Mouse (Mus musculus): Measurements from ENCODE around the gene Adgrl2. TPM values are rescaled to one million over a fixed set of nuclear protein-coding genes. Genes with fewer than 3 reads are reported as not detected.

The Adgrl2 gene
- total RNA-seq (2021), result 10 to 100 TPM; 26.4 to 30.5 TPM
- long read RNA-seq, experiment 1, partial matches to known transcripts, result 1 of 4 reads
- long read RNA-seq, experiment 1, other reads (novel, unspliced or antisense), result 3 of 4 reads
- long read RNA-seq, experiment 2, partial matches to known transcripts, result 0 of 12 reads
- long read RNA-seq, experiment 2, other reads (novel, unspliced or antisense), result 12 of 12 reads

DNA sequence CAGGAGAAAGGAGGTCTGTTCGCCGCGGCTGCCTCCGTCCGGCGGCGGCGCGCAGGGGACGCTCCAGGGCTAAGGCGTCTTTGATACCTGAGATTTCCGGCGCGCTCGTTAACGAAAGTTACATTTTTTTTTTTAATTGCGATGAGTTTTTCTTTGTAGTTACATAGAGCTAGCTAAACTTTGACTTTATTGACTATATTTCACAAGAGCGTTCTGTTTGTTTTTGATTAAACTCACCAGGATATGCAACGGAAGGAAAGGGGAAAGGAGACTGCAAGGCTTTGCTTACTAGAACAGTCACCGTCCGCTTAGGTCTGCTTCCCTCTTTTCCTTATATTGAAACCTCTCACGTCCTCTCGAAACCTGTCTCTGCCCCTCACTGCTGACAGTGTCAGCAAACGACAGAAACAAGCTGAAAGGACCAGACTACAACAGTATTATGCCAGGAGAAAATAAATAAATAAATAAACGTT is at the start of gene Adgrl2:
Adgrl2 (minus strand) TSS at position 25 of the 473 bp plus-strand sequence.
- intact Hi-C loops (cut with DNase I; ENCODE audit: low total_unique reads), result no loop called here
- no peak for DNase-seq

DNA sequence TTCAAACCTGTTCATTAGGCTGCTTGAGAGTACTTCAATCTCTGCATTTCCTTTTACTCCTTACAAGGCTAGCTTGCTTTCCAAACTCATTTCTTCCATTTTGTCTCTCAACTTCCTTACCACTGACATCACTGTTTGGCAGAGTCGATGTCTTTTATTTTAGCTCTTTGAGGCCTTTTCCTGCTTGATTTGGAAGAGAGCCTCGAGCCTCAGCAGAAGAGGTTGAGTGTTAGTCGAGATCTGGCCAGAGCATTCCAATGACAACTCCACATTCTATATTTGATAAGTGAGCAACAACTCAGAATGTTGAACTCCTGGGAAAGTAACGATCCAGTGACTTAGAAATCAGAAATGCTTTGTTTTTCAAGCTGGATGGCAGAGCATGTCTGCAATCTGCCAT is 48.4 kb upstream of the Adgrl2 start:
- DNase-seq, result no peak
- intact Hi-C loops (cut with DNase I; ENCODE audit: low total_unique reads), result no loop called here

DNA sequence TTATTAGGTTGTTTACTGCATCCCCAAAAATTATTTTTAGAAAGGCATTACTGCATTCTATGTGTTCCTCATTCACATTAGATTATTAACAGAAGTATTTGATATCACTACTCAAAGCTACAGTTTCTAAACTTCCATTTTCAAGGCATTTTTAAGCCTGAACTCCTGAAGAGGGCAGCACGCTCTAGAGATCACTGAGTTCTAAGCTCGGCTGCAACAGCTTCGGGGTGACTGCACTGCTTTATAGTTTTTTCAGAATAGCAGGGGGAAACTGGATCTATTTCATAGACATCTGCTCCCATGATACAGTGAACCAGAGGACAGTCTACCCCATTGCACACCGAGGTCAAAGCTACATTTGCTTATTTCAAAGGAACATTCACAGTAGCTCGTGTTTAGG is 29.6 kb upstream of the Adgrl2 start:
- DNase-seq, result no peak
- intact Hi-C loops (cut with DNase I; ENCODE audit: low total_unique reads), result no loop called here

DNA sequence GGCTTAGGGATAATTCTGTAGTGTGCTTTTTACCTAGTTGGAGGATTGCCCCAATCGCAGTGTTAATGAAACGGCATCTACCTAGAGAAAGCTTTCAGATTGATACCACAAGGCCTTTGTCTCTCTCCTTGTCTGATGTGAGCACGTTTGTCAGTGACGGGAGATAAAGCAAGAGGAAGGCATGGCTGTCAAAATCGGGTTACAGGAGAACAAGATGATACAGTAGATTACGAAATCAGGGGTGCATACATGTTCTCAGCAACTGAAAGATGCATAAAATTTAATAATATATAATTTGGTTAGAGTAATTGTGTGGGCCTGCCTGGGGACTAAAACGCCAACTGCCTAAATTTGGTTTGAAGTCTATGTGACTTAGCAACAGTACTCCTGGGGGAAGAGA is 19.0 kb upstream of the Adgrl2 start:
- intact Hi-C loops (cut with DNase I; ENCODE audit: low total_unique reads), result no loop called here
- DNase-seq, result no peak

DNA sequence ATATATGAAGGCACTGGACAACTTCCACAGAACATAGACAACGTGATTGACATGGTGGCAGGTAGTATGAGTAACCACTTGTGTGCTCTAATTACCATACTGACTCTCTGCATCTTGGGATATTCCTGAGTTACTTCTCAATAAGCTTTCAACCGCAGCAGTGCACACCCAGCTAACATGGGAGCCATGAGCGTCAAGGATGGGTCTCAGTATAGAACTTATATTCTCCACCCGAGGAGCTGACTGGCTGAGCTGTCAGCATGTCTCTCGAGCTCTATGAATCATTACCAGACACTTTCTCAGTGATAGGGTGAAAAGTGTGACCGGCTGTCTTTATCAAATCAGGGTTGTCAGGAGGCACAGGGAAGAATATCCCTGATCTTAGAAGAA is 18.3 kb upstream of the Adgrl2 start:
- DNase-seq, result no peak
- intact Hi-C loops (cut with DNase I; ENCODE audit: low total_unique reads), result no loop called here

DNA sequence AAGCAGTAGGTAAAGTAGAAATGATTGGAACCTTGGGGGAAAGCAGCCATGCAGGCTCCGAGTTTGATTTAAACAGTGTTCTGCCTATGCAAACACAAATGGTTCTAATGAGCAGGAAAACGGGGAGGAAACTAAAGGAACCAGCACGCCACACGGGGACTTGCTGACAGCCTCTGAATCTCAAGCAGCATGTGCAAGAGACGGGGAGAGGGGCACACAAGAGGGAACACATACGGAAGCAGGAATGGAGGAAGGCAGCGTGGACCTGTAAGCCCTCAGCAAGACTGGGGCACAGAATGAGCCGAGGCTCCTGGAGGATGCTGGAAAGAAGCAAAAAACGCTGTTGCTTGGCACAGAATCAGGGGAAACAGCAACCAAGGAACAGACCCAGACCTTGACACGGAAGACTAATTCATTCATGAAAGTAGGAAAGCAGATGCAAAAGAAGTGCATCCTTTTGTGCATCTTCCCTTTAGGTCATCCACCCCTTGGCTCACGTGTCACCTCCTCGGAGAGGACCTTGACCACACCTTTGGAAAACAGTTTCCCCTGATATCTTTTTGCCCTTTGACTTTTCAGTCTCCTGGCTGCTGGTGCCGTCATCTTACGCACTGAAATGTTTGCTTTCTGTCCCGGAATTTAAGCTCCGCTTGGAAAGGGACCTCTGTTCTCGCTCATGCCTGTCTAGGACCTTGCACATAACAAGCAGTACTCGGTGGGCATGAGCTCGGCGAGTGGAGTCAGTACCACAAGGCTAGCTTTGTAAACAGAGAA is 17.7 kb upstream of the Adgrl2 start:
- intact Hi-C loops (cut with DNase I; ENCODE audit: low total_unique reads), result no loop called here
- DNase-seq, result no peak

DNA sequence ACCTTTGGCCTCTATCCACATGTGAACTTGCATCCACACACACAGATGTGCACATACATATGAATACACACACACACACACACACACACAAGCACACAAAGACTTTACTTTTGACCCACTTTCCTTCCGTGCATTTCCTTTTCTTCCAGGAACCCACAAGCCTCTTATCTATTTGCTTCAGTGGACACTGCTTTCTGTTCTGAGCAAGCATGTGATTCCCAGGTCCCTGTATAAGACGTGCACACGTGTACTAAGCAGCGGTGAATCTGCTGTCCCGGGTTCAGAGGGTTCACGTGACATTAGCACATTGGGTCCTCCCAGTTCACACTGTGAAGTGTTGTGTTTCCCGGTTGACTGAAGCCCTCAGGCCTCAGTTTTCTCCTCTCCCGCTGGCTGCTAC is 11.0 kb upstream of the Adgrl2 start:
- intact Hi-C loops (cut with DNase I; ENCODE audit: low total_unique reads), result no loop called here
- no peak for DNase-seq

DNA sequence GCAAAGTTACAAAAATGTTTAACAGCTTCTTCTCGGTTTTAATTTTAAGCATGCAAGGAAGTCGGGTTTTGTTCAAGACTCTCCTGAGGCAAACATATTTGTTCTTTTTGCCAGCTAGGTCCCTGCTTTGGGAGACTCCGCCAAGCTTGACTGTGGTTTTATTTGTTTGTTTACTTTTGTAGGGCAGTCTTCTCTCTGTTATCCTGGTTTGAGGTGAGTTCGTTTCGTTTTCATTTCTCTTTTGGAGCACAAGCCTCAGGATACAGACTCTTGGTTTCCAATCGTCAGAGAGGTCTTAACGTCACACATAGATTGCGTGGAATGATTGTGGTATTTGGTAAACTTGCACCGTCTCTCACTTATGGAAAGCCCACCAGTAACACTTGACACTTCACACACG is 8.3 kb upstream of the Adgrl2 start:
- intact Hi-C loops (cut with DNase I; ENCODE audit: low total_unique reads), result no loop called here
- no peak for DNase-seq

DNA sequence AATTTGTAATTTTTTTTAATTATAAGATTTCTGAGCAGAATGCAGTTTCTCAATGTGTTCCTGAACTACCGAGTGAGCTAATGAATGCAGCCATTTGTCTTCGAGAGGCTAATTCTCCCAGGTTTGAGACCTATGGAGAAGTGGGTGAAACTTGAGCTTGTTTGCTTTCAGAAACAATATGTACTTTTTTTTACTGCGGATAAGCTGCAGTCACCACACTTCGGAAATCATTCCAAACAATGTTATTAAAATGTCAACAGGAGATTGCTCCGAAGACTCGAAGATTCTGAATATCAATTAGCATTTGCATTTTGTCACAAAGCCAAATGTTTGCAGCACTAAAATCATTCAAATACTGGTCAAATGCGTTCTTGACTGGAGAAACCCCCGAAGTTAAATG is 701 bp upstream of the Adgrl2 start:
- DNase-seq, result no peak
- intact Hi-C loops (cut with DNase I; ENCODE audit: low total_unique reads), result no loop called here

DNA sequence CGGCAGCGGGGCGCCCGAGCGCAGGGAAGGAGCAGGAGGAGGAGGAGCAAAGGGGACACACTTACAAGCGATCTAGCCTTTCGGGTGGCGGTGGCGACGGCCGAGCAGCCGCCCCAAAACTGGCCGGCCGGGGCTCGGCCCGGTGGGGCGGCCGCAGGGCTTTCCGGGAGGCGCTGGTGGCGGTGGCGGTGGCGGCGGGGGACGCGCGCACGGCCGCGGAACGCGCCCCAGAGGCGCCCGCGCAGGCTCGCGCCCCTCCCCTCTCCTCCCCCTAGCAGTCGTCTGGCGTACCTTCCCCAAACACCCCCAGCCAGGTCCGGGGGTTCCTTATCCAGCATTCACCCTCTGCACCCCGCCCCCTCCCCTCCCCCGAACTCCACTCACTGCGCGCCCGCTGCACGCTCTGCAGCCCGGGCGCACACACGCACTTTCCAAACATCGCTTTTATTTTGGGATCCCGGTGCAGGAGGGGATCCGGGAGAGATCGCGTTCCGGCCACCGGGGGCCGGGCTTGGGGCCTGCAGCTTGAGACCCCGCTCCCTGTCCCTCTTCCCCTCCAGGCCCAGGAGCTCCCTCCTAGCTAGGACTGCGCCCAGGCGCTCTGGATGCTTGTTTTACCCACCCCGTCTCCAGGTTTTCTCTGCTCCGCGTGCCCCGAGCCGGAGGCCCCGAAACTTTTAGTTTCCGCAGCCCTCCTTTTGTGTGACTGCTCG is 381 bp downstream of the Adgrl2 start:
- intact Hi-C loops (cut with DNase I; ENCODE audit: low total_unique reads), result no loop called here
- peak; percentile 59 for DNase-seq

DNA sequence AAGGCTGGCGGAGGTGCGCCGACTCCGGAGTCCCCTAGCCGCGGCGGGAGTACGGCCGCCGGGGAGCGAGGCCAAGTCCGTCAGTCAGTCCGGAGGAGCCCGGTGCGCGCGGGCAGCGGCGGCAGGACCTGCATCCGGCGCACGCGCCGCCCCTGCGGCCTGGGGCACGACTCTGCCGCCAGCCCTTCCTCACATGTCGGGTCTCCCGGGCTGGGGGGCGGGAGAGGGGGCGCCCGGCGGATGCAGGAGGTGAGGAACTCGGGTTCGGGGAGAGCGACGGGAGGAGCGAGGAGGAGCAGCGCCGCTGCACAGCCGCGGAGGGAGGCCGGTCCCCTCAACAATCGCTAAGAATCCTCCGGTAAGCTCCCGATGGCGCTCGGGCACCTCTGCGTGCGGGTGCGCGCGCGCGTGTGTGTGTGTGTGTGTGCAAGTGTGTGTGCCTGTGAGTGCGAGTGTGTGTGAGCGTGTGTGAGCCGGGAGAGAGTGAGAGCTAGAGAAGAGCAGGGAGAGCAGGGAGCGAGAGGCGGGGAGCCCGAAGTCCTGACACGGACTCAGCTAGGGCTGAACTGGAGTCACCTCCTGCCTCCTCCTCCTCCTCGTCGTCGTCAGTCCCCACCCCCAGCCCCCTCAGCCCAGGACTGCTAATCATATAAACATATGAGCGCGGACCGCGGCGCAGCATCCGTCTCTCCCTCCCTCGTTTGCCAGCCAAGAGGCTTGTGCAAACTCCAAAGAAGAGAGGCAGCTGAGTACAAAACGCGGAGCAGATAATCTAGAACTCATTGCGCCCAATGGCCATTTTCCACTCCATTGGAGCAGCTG is 1.1 kb downstream of the Adgrl2 start:
- intact Hi-C loops (cut with DNase I; ENCODE audit: low total_unique reads), result no loop called here
- peak; percentile 88 for DNase-seq

DNA sequence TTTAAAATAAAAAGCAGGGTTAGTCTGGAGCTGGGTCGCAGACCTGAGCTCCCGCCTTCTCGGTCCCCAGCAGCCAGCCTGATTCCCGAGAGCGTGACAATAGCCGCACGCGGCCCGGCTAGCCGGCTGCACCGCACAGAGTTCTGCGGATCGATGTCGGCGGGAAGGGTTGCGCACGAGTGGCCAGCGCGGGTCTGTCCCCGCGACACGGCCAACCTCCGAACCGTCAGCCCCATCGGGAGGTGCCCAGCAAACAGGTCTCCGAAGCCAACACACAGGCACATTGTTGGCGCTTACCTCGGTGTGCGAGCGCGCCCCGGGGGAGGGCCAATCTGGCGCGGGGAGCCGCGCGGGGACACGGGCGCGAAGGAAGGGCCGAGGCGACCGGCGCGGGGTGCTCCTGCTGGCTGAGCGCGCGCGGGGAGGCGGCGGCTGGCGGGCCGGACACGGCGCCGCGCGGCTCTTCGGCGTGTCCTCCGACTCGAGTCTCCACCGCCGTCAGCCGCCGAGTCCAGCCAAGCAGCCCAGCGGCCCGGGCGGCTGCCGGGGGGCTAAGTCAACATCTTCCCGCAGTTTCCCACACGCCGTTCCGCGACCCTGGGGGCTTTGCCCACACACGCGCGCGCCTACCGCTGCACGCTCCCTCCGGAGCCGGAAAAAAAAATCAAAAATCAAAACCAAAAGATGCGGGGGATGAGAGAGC is 1.9 kb downstream of the Adgrl2 start:
- intact Hi-C loops (cut with DNase I; ENCODE audit: low total_unique reads), result no loop called here
- peak; percentile 44 for DNase-seq

DNA sequence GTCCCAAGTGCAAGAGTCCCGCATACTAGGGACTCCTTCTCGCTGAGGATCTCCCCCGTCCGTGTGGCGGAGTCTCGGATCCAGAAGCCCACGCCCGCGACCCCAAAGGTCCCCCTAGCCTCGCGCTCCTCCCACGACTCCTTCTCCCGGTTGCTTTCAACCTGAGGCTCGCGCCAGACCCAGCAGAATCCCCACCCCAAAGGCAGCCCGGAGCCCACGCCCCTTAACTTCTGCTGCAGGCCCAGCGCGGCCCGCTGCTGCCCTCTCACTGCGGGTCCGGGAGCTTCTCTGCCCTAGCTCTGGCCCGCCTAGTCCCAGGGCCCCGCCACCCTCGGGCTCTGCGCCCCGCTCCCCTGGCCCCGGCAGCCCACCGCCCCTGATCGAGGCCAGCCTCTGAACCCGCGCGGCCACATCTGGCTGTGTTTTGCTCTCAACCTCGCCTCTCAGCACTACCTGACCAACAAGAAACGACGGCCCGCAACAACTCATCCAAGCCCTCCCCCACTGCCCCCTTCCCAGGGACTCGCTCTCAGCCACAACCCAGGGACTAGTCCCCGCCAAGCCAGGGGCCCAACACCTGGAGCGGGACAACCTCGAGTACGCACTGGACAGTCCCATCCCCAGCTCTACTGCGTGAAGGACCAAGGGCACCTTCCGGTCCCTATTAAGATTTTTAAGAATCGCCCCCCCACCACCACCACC is 2.6 kb downstream of the Adgrl2 start:
- intact Hi-C loops (cut with DNase I; ENCODE audit: low total_unique reads), result no loop called here
- DNase-seq, result peak; percentile 86

DNA sequence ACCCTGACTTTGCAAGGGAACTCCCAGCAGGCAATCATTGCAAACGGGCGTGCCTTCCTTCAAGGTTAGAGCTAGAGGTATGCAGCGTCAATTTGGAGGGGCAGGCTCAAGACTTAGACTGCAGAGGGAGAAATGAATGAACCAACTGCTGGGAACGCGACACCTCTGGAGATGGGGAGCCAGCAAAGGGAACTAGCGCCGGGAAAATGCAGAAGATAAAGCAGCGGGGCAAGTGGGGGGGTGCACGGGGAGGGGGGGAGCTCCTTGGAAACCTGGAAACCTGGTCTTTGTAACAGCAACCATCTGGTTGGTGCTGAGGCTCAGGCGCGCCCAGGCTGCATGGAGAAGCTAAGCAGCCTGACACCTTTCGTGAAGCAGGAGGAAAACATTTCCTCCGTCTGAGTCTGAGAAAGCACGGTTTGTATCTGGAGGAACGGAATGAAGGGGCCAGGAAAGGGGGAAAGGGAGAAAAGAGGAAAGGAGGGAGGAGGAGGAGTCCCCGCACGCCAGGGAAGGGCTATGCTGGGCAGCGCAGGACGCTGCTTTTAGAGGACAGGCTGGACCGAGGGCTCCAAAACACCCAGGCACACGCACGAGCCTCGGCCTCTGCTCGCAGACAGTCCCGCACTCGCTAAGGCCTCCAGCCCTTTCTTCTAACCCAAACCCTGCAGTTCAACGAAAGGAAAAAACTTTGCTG is 3.3 kb downstream of the Adgrl2 start:
- intact Hi-C loops (cut with DNase I; ENCODE audit: low total_unique reads), result no loop called here
- DNase-seq, result no peak

DNA sequence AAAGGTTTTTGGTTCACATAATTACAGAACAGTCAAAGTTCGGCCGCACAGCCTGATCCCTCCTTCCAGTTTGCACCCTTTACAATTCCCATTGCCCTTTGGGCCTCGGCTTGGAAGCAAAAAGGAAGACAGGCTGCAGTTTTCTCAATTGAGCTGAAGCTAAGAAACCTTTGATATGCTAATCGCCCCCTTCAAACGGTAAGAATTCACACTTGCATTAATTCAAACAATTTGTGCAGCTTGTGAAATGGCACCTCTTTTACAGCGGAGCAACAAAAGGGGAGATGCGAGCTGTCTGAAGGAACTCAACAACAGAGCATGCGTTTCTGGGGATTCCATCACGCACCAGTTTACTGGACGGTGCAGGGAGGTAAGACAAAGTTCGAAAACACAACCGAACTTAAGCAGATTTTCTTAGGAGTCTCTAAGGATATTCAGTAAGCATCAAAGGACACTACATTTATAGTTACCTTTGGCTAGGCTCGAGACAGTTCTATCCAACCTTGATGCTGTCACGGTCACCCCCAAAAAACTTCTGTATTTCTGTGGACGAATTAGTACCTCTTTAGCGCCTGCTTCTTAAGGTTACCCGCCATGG is 4.0 kb downstream of the Adgrl2 start:
- intact Hi-C loops (cut with DNase I; ENCODE audit: low total_unique reads), result no loop called here
- DNase-seq, result no peak

DNA sequence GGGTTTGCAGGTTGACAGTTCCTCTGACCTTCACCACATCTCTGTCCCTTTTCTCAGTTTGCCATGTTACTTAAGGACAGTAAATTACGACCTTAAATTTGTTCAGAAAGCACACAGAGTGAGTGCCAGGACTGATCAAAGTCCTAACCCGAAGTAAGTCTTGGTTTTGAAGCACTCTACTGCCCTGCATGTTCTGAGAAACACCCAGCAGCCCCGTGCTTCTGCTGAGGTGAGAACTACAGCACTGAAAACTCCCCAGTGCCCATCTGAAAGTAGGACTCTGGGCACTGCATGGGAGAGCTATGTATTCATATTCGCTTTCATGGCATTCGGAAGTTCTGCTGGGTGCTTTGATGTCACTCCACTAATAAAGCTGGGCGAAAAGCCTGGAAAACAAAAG is 6.0 kb downstream of the Adgrl2 start:
- intact Hi-C loops (cut with DNase I; ENCODE audit: low total_unique reads), result no loop called here
- no peak for DNase-seq

DNA sequence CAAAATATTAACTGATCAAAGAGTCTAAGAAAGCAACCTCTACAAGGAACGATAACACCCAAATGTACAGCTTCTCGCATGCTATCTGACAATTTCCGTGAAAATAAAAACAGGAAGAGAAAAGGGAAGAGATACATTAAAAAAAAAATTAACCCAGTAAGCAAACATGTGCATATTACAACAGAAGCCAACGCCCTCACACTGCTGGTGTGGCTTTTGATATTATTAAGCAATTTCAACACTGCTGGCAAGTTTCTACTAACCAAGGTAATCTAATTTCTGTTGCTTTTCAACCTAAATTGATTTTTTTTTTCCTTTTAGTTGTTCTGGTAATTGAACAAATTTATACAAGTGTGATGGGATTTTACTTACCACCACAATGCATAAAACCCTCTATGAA is 8.0 kb downstream of the Adgrl2 start:
- intact Hi-C loops (cut with DNase I; ENCODE audit: low total_unique reads), result no loop called here

DNA sequence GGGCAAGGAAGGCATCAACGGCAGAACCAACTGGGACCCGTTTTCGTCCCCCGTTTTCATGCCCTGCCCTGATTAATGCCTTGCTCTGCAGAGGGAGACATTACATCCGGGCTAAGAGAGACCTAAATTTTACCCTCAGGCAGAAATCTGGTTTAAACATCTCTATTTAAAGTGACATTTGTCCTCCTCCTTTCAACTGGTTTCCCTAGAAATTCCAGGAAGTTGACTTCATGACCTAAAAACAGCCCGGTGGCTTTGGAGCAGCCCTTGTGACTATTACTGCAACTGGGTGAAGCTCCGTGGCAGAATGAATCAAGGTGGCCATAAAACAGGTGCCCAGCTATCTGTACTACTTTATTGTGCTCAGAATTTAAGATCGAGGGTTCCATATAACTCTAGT is 8.6 kb downstream of the Adgrl2 start:
- no peak for DNase-seq
- intact Hi-C loops (cut with DNase I; ENCODE audit: low total_unique reads), result no loop called here

More for the DNA sequence above, 8.0 kb downstream of the Adgrl2 start:
- no peak for DNase-seq
